Mouse (Mus musculus): ENCODE results near the gene Uqcrfs1. TPM values are rescaled to one million over a fixed set of nuclear protein-coding genes. Genes with fewer than 3 reads are reported as not detected.

Uqcrfs1 gene
- total and polyA plus RNA-seq, 3 experiments = 154 to 292 (median 173) TPM

DNA sequence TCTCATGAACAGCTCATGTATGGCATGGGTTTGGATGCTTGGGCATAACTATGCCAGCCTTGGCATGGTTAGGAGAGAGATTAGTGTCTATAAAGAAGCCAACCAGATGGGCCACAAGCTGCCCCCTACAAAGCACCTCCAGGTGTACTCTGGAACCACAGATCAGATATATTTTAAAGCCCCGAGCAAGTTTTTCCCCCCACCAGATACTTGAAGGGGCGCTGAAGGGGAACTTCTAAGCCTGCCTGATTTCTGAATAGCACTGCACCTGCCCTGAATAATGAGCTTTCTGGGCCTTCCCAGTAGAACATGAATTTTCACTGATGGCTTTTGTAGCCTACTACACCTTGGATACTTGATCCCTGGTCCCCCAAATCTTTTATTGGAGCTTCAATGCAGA is 12.6 kb upstream of the Uqcrfs1 start (continued):
- TF ChIP-seq MAFK (IDR thresholded peaks at IDR 0.05; ENCODE audit: insufficient replicate concordance, low read length) (no peak), HCFC1 (IDR thresholded peaks at IDR 0.05; ENCODE audit: low read depth, low read length) (no peak), MXI1 (IDR thresholded peaks at IDR 0.05; ENCODE audit: low read depth, low read length) (no peak), IRF4 (IDR thresholded peaks at IDR 0.05; ENCODE audit: low read depth, low read length) (peak; percentile 69), MAX (IDR thresholded peaks at IDR 0.05; ENCODE audit: low read length) (no peak), SIN3A (IDR thresholded peaks at IDR 0.05; ENCODE audit: low read length) (0 out of 2 replicates have a peak, but pooled peaks have one; percentile 26), MYC (IDR thresholded peaks at IDR 0.05; ENCODE audit: low read depth, low read length) (no peak), ZKSCAN1 (IDR thresholded peaks at IDR 0.05; ENCODE audit: borderline replicate concordance, low read depth, low read length) (no peak), ZMIZ1 (IDR thresholded peaks at IDR 0.05; ENCODE audit: low read depth, low read length) (no peak), RCOR1 (conservative IDR thresholded peaks at IDR 0.05; ENCODE audit: low read depth, low read length) (0 out of 2 replicates have a peak, but pooled peaks have one; percentile 19), UBTF (IDR thresholded peaks at IDR 0.05; ENCODE audit: low read depth, low read length) (no peak), EP300 (IDR thresholded peaks at IDR 0.05; ENCODE audit: low read length) (peak; percentile 78), MAZ (IDR thresholded peaks at IDR 0.05; ENCODE audit: low read depth, low read length) (peak; percentile 48; the same call in 1 of the 2 replicates), USF1 (IDR thresholded peaks at IDR 0.05; ENCODE audit: low read depth, low read length) (no peak)

DNA sequence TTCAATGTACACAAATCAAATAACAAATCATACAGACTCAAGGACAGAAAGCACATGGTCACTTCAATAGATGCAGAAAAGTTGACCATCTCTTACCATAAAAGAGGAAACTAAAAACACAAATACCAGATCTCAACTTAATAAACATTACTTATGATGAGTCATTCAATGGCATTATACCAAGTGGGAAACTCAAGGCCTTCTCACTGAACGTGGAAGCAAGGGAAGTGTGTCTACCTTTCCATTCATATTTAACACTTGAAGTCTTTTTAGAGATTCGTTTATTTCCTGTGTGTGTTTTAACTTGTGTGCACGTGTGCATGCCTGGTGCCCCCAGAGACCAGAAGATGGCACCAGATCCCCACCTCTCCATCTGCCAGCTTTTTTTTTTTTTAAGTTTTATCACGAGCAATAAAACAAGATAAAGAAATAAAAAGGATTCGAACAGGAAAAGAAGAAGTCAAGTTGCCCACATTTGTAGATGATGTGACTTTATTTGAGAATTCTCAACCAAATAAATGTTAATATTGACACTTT is 8.0 kb upstream of the Uqcrfs1 start:
- Histone ChIP-seq H3K27ac (ENCODE audit: insufficient read depth, low read depth) (no peak overlapping the region), H3K36me3 (replicated peaks in 1 of 2; ENCODE audit: control insufficient read depth in 1 of 2, insufficient read depth in 1 of 2, low read length in 1 of 2) (no peaks in the 10 kb centered on the region), H3K9me3 (replicated peaks; ENCODE audit: low read length) (no peaks in the 10 kb centered on the region), H3K4me2 (ENCODE audit: insufficient read depth, low read depth, poor library complexity, severe bottlenecking) (peak overlapping the region; percentile 48; the same call in 1 of the 2 replicates), H3K9ac (ENCODE audit: insufficient read depth, low read depth) (no peak overlapping the region; the same call in 1 of the 2 replicates), H3K4me3 (replicated peaks in 1 of 3; ENCODE audit: low read depth in 2 of 3, low read length in 2 of 3, poor library complexity in 1 of 3) (no peak overlapping the region), H3K79me2 (replicated peaks; ENCODE audit: control insufficient read depth, extremely low read depth, insufficient read depth, poor library complexity, severe bottlenecking) (no peaks in the 10 kb centered on the region), H3K4me1 (ENCODE audit: control insufficient read depth in 1 of 2, insufficient read depth in 2 of 2) (peaks cover 8 to 45% of the 10 kb centered on the region in 2 experiments), H3K27me3 (replicated peaks) (no peaks in the 10 kb centered on the region)
- DNase-seq (ENCODE audit: extremely low read depth) = no peak
- in situ Hi-C loops (cut with MboI; ENCODE audit: low pct_ligation_motif_present, low pct_unique_long_range_greater_than_20kb, low sequenced_read_pairs) (loop anchor here (10.0 to 25.0 kb wide), 5 partner anchors 332 to 1084 kb away; partner anchors contain the start of gene Foxf2), dilution Hi-C loops (cut with MboI; ENCODE audit: extremely low pct_ligation_motif_present, extremely low pct_unique_long_range_greater_than_20kb, low sequenced_read_pairs) (no loop called here)
- TF ChIP-seq ETS1 (conservative IDR thresholded peaks at IDR 0.05; ENCODE audit: low read depth, low read length) = no peak
- TF ChIP-seq ELF1 (IDR thresholded peaks at IDR 0.05; ENCODE audit: low read depth, low read length) = 0 out of 2 replicates have a peak, but pooled peaks have one; percentile 33
- TF ChIP-seq ZC3H11A (IDR thresholded peaks at IDR 0.05; ENCODE audit: low read depth, low read length) = peak; percentile 20
- no peak for TF ChIP-seq POLR2A (IDR thresholded peaks at IDR 0.05; ENCODE audit: low read depth, low read length)
- no peak; the same call in 1 of the 2 replicates for TF ChIP-seq USF1 (IDR thresholded peaks at IDR 0.05; ENCODE audit: low read depth, low read length)
- TF ChIP-seq TCF12 (IDR thresholded peaks at IDR 0.05; ENCODE audit: low read depth, low read length) = 0 out of 2 replicates have a peak, but pooled peaks have one; percentile 46
- TF ChIP-seq POLR2AphosphoS2 (IDR thresholded peaks at IDR 0.05; ENCODE audit: low read depth, low read length) = no peak
- no peak for TF ChIP-seq RCOR1 (conservative IDR thresholded peaks at IDR 0.05; ENCODE audit: low read depth, low read length)
- TF ChIP-seq SMC3 (IDR thresholded peaks at IDR 0.05; ENCODE audit: low read depth, low read length) = peak; percentile 77
- TF ChIP-seq TBP (conservative IDR thresholded peaks at IDR 0.05; ENCODE audit: low read depth, low read length) = no peak
- no peak for TF ChIP-seq USF2 (conservative IDR thresholded peaks at IDR 0.05; ENCODE audit: low read depth, low read length)
- TF ChIP-seq KAT2A (IDR thresholded peaks at IDR 0.05; ENCODE audit: insufficient replicate concordance, low read length) = no peak
- no peak for TF ChIP-seq CHD2 (IDR thresholded peaks at IDR 0.05; ENCODE audit: low read length)
- TF ChIP-seq MAZ (IDR thresholded peaks at IDR 0.05; ENCODE audit: low read depth, low read length) = peak; percentile 43; the same call in 1 of the 2 replicates
- TF ChIP-seq HCFC1 (IDR thresholded peaks at IDR 0.05; ENCODE audit: low read depth, low read length) = no peak
- no peak for TF ChIP-seq ZMIZ1 (IDR thresholded peaks at IDR 0.05; ENCODE audit: low read depth, low read length)
- TF ChIP-seq MYC (IDR thresholded peaks at IDR 0.05; ENCODE audit: low read depth, low read length) = peak; percentile 98
- TF ChIP-seq CHD1 (IDR thresholded peaks at IDR 0.05; ENCODE audit: low read depth, low read length) = no peak; the same call in 1 of the 2 replicates
- TF ChIP-seq E2F4 (IDR thresholded peaks at IDR 0.05; ENCODE audit: insufficient replicate concordance, low read depth, low read length) = no peak
- 0 out of 2 replicates have a peak, but pooled peaks have one; percentile 8 for TF ChIP-seq MEF2A (IDR thresholded peaks at IDR 0.05; ENCODE audit: borderline replicate concordance, low read depth, low read length)
- no peak for TF ChIP-seq NELFE (IDR thresholded peaks at IDR 0.05; ENCODE audit: low read depth, low read length)
- TF ChIP-seq MAFK (IDR thresholded peaks at IDR 0.05; ENCODE audit: insufficient replicate concordance, low read length) = 0 out of 2 replicates have a peak, but pooled peaks have one; percentile 46
- no peak for TF ChIP-seq UBTF (IDR thresholded peaks at IDR 0.05; ENCODE audit: low read depth, low read length)
- TF ChIP-seq MXI1 (IDR thresholded peaks at IDR 0.05; ENCODE audit: low read depth, low read length) = peak; percentile 83
- no peak for TF ChIP-seq EP300 (IDR thresholded peaks at IDR 0.05; ENCODE audit: low read length)
- no peak for TF ChIP-seq NRF1 (IDR thresholded peaks at IDR 0.05; ENCODE audit: low read depth, low read length)
- peak; percentile 52 to 81; a peak in 3 of 4 replicates for TF ChIP-seq CTCF (conservative IDR thresholded peaks at IDR 0.05 in 1 of 2, IDR thresholded peaks at IDR 0.05 in 1 of 2; ENCODE audit: low read depth in 2 of 2, low read length in 2 of 2)
- TF ChIP-seq JUND (conservative IDR thresholded peaks at IDR 0.05; ENCODE audit: low read depth, low read length) = no peak; the same call in 1 of the 2 replicates
- no peak for TF ChIP-seq JUN (IDR thresholded peaks at IDR 0.05; ENCODE audit: insufficient read depth, low read depth, low read length)
- TF ChIP-seq MAX (IDR thresholded peaks at IDR 0.05; ENCODE audit: low read length) = peak; percentile 91
- TF ChIP-seq IRF4 (IDR thresholded peaks at IDR 0.05; ENCODE audit: low read depth, low read length) = no peak

All from CH12.LX (cell line).